Mouse (Mus musculus) heart, embryonic 14.5 days (tissue): ENCODE measurements at regions not wholly inside any gene's neighbourhood (a gene's known extent, or its start where the extent isn't known, plus 50 kb on each side); places are given as distances from the start of the nearest gene placed in this dataset.

Source experiments
- ATAC-seq: fragments of 200-750 bp; cut with Nextera tagmentation; 2 replicates; pipeline ENCODE4 v1.8.0; 2017; ENCODE audit warnings: low read depth, moderate TSS enrichment; ENCODE audit not compliant: insufficient number of reproducible peaks, insufficient read depth, low FRiP score
- H3K27ac ChIP-seq, 2 experiments: fragments of 200-500 bp in 1 of 2; fragments of 300-500 bp in 1 of 2; sonication (generic) in 1 of 2; replicated peaks in 1 of 2; 2 replicates each; pipeline ENCODE4 v1.5.1; 2012 to 2014; ENCODE audit warnings: low read depth in 2 of 2, low read length in 2 of 2, control low read depth in 1 of 2, mild to moderate bottlenecking in 1 of 2, mixed read lengths in 1 of 2; ENCODE audit not compliant: control insufficient read depth in 1 of 2, insufficient read depth in 1 of 2
- H3K27me3 ChIP-seq: fragments of 300-500 bp; sonication (generic); 2 replicates; pipeline ENCODE4 v1.6.1; 2014; ENCODE audit warnings: mild to moderate bottlenecking, low read length, control low read depth; ENCODE audit not compliant: control insufficient read depth, insufficient read depth
- H3K36me3 ChIP-seq: fragments of 300-500 bp; sonication (generic); 2 replicates; pipeline ENCODE4 v1.6.1; 2014; ENCODE audit warnings: mild to moderate bottlenecking, control low read depth, low read length, mixed read lengths; ENCODE audit not compliant: control insufficient read depth, insufficient read depth
- H3K4me1 ChIP-seq, 2 experiments: fragments of 200-500 bp in 1 of 2; fragments of 300-500 bp in 1 of 2; sonication (generic) in 1 of 2; 2 replicates each; pipeline ENCODE4 v1.6.1; 2012 to 2014; ENCODE audit warnings: low read length in 2 of 2, control low read depth in 1 of 2, mixed read lengths in 1 of 2; ENCODE audit not compliant: control insufficient read depth in 2 of 2, insufficient read depth in 2 of 2
- H3K4me2 ChIP-seq: fragments of 300-500 bp; sonication (generic); 2 replicates; pipeline ENCODE4 v1.6.1; 2014; ENCODE audit warnings: mild to moderate bottlenecking, low read length
- H3K4me3 ChIP-seq, 2 experiments: fragments of 200-500 bp in 1 of 2; fragments of 300-500 bp in 1 of 2; sonication (generic) in 1 of 2; 2 replicates each; pipeline ENCODE4 v1.5.1; 2012 to 2014; ENCODE audit warnings: low read length in 2 of 2, mild to moderate bottlenecking in 2 of 2, control low read depth in 1 of 2, low read depth in 1 of 2, moderate library complexity in 1 of 2; ENCODE audit not compliant: control insufficient read depth in 1 of 2, insufficient read depth in 1 of 2
- H3K9ac ChIP-seq: fragments of 300-500 bp; sonication (generic); 2 replicates; pipeline ENCODE4 v1.6.1; 2014; ENCODE audit warnings: mild to moderate bottlenecking, low read length
- H3K9me3 ChIP-seq: fragments of 300-500 bp; sonication (generic); 2 replicates; pipeline ENCODE4 v1.6.1; 2016; ENCODE audit warnings: low read length, control low read depth; ENCODE audit not compliant: control insufficient read depth
- WGBS: fragments of 180-500 bp; shearing (Covaris S2); extraction: QIAGEN DNeasy Blood & Tissue Kit; methylation state at CpG from one replicate; pipeline ENCODE4 v1.1.7; 2014; 5-methylcytosine and 5-hydroxymethylcytosine counted together

DNA sequence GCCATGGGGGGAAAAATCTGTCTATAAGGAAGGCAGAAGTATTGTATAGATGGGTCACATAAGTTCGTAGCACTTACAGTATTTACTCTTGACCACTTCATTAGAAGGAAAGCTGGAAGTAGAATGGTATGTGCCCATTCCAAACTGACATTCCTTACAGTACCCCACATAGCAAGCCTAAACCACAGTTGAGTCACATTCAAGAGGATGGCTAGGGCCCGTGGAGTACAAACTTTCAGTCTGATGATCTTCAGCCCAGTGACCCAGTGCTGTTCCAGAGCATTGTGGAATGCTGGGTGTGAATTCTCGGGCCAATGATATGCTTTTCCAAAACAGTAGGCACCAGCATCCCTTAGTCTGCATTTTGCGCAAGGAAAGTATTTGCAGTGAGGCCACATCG is 124.2 kb upstream of the Tent5a start:
- Histone ChIP-seq H3K4me3 (no peak overlapping the region), H3K9me3 (no peaks in the 10 kb centered on the region), H3K36me3 (no peaks in the 10 kb centered on the region), H3K9ac (no peak overlapping the region), H3K4me2 (no peak overlapping the region), H3K27ac (no peak overlapping the region), H3K27me3 (no peaks in the 10 kb centered on the region), H3K4me1 (no peaks in the 10 kb centered on the region)
- 70% methylated on average over 5 of the region's 5 CpGs for WGBS
- ATAC-seq, result no peak

DNA sequence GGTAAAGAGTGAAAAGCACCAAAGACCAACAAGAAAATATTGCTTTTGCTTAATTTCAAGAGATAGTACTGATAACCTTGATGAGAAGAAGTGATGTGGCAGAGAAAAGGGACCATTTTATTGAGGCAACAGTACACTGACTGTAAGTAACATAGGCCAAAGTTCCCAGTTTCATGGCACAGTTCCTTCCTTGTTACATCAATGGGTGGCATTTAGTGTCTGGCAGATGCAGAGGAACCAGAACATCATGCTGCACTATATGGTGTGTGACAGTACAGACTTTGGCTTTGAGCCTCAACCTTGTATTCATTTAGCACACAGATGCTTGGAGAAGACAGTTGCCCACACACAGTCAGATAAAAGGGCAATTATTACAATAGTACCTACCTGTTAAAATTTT is 123.7 kb upstream of the Tent5a start:
- H3K36me3 ChIP-seq, result no peaks in the 10 kb centered on the region
- no peak overlapping the region for H3K4me2 ChIP-seq
- no peak overlapping the region for H3K4me3 ChIP-seq
- no peak for ATAC-seq
- no peak overlapping the region for H3K9ac ChIP-seq
- no peaks in the 10 kb centered on the region for H3K27me3 ChIP-seq
- no peaks in the 10 kb centered on the region for H3K4me1 ChIP-seq
- H3K9me3 ChIP-seq, result no peaks in the 10 kb centered on the region
- no peak overlapping the region for H3K27ac ChIP-seq

DNA sequence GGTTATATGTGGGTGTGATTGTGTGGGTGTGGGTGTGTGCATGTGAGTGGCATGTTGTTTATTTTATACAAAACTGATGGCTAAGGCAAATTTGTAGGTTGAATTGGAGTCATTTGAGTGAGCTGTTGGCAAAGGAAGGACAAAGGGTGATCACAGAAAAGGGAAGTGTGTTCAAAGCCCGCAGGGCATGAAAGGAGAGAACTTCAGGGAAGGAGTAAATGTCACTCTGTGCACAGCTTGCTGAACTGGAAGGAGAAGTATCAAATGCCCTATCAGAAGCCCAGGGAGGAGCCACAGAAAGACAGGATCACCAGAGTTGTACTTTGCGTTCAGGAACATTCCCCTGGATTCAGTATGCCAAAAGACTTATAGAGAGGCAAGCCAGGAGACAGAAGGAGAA is 122.3 kb upstream of the Tent5a start:
- Histone ChIP-seq H3K36me3 (no peaks in the 10 kb centered on the region), H3K4me2 (no peak overlapping the region), H3K27ac (no peak overlapping the region), H3K9ac (no peak overlapping the region), H3K4me3 (no peak overlapping the region), H3K27me3 (no peaks in the 10 kb centered on the region), H3K9me3 (no peaks in the 10 kb centered on the region), H3K4me1 (no peaks in the 10 kb centered on the region)
- no peak for ATAC-seq
- 82% methylated on average over 2 of the region's 2 CpGs for WGBS

DNA sequence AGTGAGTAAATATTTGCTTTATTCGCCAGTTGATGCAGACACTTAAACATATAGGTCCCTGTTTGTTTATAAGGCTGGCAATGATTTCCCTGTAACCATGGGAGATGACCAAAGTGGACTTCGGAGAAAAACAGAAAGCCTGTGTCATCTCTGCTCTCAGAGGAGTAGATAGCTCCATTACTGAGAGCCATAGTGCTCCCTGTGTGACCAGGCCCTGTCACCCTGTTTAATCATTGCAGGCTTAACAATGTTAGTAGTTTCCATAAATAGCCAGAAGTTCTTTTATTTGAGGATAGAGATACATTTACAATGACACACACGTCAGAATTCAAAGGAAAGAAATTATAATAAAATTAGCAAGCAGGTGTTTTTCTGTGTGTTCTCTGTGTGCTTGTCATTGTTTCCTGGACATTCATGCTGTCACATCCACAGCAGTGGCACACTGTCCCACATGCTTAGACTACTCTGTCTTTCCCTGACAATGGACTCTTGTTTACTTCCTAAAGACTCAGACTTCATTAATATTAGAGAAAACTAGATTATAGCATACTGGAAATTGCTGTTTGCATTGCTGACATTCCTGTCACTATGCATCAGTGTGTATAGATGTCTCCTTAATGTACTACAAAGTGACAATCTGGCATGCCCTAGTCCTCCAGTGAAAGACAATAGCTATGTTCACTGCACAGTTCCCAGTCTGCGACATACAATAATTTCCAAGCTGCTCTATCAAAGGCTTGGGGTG is 115.8 kb upstream of the Tent5a start:
- Histone ChIP-seq H3K4me2 (no peak overlapping the region), H3K27ac (no peak overlapping the region; a peak in 1 of 4 replicates), H3K27me3 (no peaks in the 10 kb centered on the region), H3K4me3 (no peak overlapping the region), H3K36me3 (no peaks in the 10 kb centered on the region), H3K4me1 (peaks cover 2 to 3% of the 10 kb centered on the region in 2 experiments; a peak in 1 of 4 replicates), H3K9me3 (no peaks in the 10 kb centered on the region), H3K9ac (no peak overlapping the region)
- 48% methylated on average over 4 of the region's 4 CpGs for WGBS
- ATAC-seq, result no peak

DNA sequence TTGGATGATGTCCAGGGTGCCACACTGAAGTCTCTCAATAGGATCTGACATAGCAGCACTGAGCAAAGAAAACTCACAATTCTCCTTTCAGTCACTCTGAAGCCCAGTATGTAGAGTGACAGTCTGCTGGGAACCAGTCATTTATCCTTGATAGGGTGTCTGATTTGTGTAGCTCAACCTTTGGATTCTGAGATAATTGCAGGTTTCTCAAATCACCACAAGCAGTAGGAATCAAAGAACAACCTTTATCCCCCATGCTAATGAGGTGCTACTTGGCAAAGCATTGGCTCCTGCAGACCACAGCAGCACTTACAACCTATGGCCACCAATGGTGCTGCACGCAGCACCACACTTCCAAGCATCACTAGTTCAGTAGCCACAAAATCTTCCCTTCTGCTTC is 112.5 kb upstream of the Tent5a start:
- whole genome bisulfite sequencing, result 69% methylated on average over 1 of the region's 1 CpGs
- Histone ChIP-seq H3K36me3 (no peaks in the 10 kb centered on the region), H3K4me2 (no peak overlapping the region), H3K9ac (no peak overlapping the region), H3K4me1 (peaks cover 2 to 3% of the 10 kb centered on the region in 2 experiments; a peak in 1 of 4 replicates), H3K9me3 (no peaks in the 10 kb centered on the region), H3K4me3 (no peak overlapping the region), H3K27ac (no peak overlapping the region), H3K27me3 (no peaks in the 10 kb centered on the region)
- ATAC-seq, result no peak

DNA sequence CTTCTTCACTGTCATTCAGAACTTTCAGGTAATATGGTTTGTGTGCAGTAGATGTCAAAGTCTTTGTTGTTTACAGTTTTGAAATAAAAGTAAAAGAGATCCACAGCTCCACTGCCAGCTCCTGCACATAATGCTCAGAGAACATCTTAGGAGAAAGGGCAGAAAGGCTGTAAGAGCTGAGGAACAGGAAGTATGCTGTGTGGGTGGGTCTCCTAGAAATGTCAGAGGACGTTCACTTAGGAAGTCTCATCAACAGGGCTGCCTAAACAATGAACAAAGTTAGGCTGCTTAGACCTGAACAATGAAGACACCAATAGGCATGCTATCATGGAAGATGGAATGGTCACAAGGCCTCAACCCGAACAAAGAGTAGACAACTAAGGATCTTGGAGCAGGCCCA is 105.1 kb upstream of the Tent5a start:
- Histone ChIP-seq H3K4me2 (no peak overlapping the region), H3K9ac (no peak overlapping the region), H3K9me3 (no peaks in the 10 kb centered on the region), H3K4me1 (no peaks in the 10 kb centered on the region), H3K27ac (no peak overlapping the region), H3K4me3 (no peak overlapping the region), H3K36me3 (no peaks in the 10 kb centered on the region), H3K27me3 (no peaks in the 10 kb centered on the region)
- WGBS, result 71% methylated on average over 2 of the region's 2 CpGs
- ATAC-seq, result no peak

DNA sequence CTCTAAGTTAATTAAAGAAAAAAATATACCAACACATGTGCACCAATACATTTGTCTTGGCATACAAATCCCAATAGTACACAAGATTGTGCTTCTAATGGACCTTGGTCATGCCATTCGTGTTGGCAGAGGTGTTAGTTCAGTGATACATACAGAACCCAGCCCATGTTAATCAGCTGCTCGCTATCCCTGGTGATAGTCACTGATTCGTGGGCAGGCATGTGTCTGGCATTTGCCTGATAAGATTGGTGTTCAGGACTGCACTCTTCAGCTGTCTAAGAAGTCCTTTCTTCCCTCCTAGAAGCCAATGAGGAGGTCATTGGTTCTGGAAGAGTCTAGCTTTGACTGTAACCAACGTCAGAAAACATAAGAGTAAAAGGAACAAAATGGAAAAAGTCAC is 99.7 kb upstream of the Tent5a start:
- Histone ChIP-seq H3K9ac (no peak overlapping the region), H3K36me3 (no peaks in the 10 kb centered on the region), H3K4me3 (no peak overlapping the region), H3K9me3 (no peaks in the 10 kb centered on the region), H3K27me3 (no peaks in the 10 kb centered on the region), H3K27ac (no peak overlapping the region), H3K4me1 (peaks cover 0 to 3% of the 10 kb centered on the region in 2 experiments; a peak in 1 of 4 replicates), H3K4me2 (no peak overlapping the region)
- WGBS, result 35% methylated on average over 4 of the region's 4 CpGs
- no peak for ATAC-seq

DNA sequence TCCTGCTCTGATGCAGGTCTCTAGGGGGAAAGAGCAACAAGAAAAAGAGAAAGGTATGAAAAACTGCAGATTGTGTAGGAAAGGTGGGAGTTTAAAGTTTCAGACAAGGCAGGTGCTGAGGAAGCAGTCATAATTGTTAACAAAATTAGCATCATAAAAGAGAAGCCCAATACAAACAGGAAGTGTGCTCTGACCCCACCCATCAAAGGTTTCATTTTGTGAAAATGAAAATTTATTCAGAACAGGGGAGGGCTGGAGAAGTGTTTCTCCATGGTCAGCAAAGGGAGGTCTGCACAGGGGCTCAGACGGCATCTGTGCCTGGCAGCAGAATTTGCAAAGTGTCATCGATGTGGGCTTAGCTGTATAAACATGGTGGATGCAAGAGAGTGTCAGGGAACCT is 96.8 kb upstream of the Tent5a start:
- Histone ChIP-seq H3K27ac (no peak overlapping the region), H3K36me3 (no peaks in the 10 kb centered on the region), H3K9me3 (no peaks in the 10 kb centered on the region), H3K4me3 (no peak overlapping the region), H3K9ac (no peak overlapping the region), H3K27me3 (no peaks in the 10 kb centered on the region), H3K4me2 (no peak overlapping the region), H3K4me1 (peaks cover 0 to 3% of the 10 kb centered on the region in 2 experiments; a peak in 1 of 4 replicates)
- WGBS, result 90% methylated on average over 2 of the region's 2 CpGs
- no peak for ATAC-seq
